Mouse (Mus musculus): ENCODE results near the gene Tigd3. TPM values are rescaled to one million over a fixed set of nuclear protein-coding genes. Genes with fewer than 3 reads are reported as not detected.

Tigd3 gene
- polyA plus RNA-seq (2012; rRNA removed) (4.8 TPM in 2 replicates), polyA plus RNA-seq (2014; fragmentation: Nextera tagmentation; extraction: Ambion mirVana) (1.7 and 2.0 TPM in 2 replicates)

DNA sequence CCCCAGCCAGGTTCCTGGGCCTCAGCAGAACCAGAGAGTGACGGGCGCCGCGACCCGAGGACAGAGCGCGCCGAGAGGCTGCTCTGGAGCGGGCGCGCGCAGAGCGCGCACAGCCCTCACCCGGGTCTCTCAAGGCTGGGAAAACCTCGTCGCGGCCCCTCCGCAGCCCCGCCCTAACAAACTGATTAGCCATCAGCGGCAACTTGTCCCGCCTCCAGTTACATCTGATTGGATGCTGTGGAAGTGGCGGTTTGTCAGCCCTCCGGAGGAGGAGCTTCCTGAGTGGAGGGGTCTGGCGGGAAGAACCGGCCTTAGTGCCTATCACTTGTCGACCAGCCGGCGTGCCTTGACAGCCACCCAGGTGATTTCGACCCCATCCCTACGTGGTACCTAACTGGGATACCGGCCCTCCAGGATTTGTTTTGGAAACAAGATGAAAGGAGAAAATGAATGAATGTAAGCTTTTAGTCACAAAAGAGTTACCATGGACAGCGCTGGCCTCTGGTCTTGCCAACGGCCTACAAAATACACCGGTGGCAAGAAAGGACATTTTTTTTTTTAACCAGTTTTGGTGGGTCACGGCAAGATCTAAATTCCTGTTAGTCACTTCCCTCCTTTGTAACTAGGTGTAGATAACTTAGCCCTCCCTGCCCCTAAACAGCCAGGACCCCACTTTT, at the start of gene Tigd3:
Tigd3 (minus strand) TSS at position 148 of the 677 bp plus-strand sequence.
- 4% methylated on average over 36 of the region's 36 CpGs for WGBS

DNA sequence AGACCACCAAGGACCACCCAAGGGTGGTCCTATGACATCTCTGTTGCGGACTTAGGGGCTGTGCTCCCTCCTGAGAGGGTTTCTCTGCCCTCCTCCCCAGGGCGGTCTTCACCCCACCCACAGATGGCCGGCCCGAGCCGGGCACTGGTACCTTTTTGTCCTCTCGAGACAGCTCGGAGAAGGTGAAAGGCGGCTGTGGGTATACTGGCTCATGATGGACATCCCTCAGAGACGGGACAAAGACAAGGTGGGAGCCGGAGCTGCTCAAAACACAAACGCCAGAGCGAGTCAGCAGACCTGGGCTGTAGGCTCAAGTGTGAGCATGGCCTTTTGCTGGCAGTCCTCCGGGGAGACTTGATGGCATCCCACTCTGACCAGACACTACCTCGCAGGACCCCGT, 49.5 kb upstream of the Tigd3 start:
- Histone ChIP-seq H3K4me2 (replicated peaks; ENCODE audit: low read depth, low read length, severe bottlenecking) (no peak overlapping the region), H3K36me3 (ENCODE audit: control insufficient read depth, insufficient read depth, low read length) (peaks cover 70% of the 10 kb centered on the region), H3K4me3 (replicated peaks; ENCODE audit: low read length) (no peak overlapping the region), H3K27me3 (ENCODE audit: control insufficient read depth, insufficient read depth, low read length) (no peaks in the 10 kb centered on the region), H3K4me1 (ENCODE audit: control insufficient read depth, insufficient read depth, low read length) (no peaks in the 10 kb centered on the region), H3K9me3 (ENCODE audit: control insufficient read depth, low read length) (no peaks in the 10 kb centered on the region), H3K9ac (ENCODE audit: low read depth, low read length, severe bottlenecking) (no peak overlapping the region), H3K27ac (replicated peaks; ENCODE audit: low read depth, low read length) (no peak overlapping the region)
- no peak for ATAC-seq (ENCODE audit: low FRiP score, low read depth)
- no peak for TF ChIP-seq POLR2A (IDR thresholded peaks at IDR 0.05; ENCODE audit: borderline replicate concordance, extremely low read depth, insufficient read depth, insufficient read length)
- no peak for DNase-seq (ENCODE audit: low spot score)
- WGBS, result 94% methylated on average over 15 of the region's 15 CpGs

More for the DNA sequence above, at the start of gene Tigd3:
- no peaks in the 10 kb centered on the region for H3K27me3 ChIP-seq (ENCODE audit: control insufficient read depth, insufficient read depth, low read length)
- H3K27ac ChIP-seq (replicated peaks; ENCODE audit: low read depth, low read length), result no peak within 1 kb of the TSS; the same call in 1 of the 2 replicates
- H3K36me3 ChIP-seq (ENCODE audit: control insufficient read depth, insufficient read depth, low read length), result peaks cover 22% of the 10 kb centered on the region
- peaks cover 7% of the 10 kb centered on the region; the same call in 1 of the 2 replicates for H3K4me1 ChIP-seq (ENCODE audit: control insufficient read depth, insufficient read depth, low read length)
- H3K9me3 ChIP-seq (ENCODE audit: control insufficient read depth, low read length), result no peaks in the 10 kb centered on the region
- H3K4me2 ChIP-seq (replicated peaks; ENCODE audit: low read depth, low read length, severe bottlenecking), result peak within 1 kb of the TSS; percentile 83
- peak; percentile 98 for DNase-seq (ENCODE audit: low spot score)
- H3K4me3 ChIP-seq (replicated peaks; ENCODE audit: low read length), result peak within 1 kb of the TSS; percentile 58
- TF ChIP-seq POLR2A (IDR thresholded peaks at IDR 0.05; ENCODE audit: borderline replicate concordance, extremely low read depth, insufficient read depth, insufficient read length), result peak; percentile 83; the same call in 1 of the 2 replicates
- ATAC-seq (ENCODE audit: low FRiP score, low read depth), result peak; percentile 97
- H3K9ac ChIP-seq (ENCODE audit: low read depth, low read length, severe bottlenecking), result peak within 1 kb of the TSS; percentile 72

DNA sequence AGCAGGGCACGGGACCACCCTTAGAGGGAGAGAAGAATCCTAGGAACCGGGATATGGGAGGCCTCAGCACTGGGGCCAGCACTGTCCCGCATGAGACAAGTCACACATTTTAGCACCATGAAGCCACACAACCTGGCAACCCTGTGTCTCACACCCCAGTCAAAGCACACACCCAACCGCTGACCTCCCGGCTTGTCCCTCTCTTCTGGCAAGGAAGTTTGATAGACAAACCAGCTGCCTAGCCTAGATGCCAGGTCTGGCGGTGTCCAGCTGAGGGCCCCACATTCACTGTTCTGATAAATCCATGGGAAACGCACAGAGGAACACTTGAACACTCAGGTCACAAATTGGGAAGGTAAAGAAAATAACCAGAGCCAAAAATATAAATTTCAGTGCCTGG, 48.6 kb upstream of the Tigd3 start:
- 85% methylated on average over 7 of the region's 7 CpGs for WGBS
- TF ChIP-seq POLR2A (IDR thresholded peaks at IDR 0.05; ENCODE audit: borderline replicate concordance, extremely low read depth, insufficient read depth, insufficient read length), result no peak
- Histone ChIP-seq H3K36me3 (ENCODE audit: control insufficient read depth, insufficient read depth, low read length) (peaks cover 62% of the 10 kb centered on the region), H3K4me1 (ENCODE audit: control insufficient read depth, insufficient read depth, low read length) (no peaks in the 10 kb centered on the region), H3K4me3 (replicated peaks; ENCODE audit: low read length) (no peak overlapping the region), H3K9ac (ENCODE audit: low read depth, low read length, severe bottlenecking) (no peak overlapping the region), H3K4me2 (replicated peaks; ENCODE audit: low read depth, low read length, severe bottlenecking) (no peak overlapping the region), H3K9me3 (ENCODE audit: control insufficient read depth, low read length) (no peaks in the 10 kb centered on the region), H3K27ac (replicated peaks; ENCODE audit: low read depth, low read length) (no peak overlapping the region), H3K27me3 (ENCODE audit: control insufficient read depth, insufficient read depth, low read length) (no peaks in the 10 kb centered on the region)
- no peak for DNase-seq (ENCODE audit: low spot score)
- no peak for ATAC-seq (ENCODE audit: low FRiP score, low read depth)

DNA sequence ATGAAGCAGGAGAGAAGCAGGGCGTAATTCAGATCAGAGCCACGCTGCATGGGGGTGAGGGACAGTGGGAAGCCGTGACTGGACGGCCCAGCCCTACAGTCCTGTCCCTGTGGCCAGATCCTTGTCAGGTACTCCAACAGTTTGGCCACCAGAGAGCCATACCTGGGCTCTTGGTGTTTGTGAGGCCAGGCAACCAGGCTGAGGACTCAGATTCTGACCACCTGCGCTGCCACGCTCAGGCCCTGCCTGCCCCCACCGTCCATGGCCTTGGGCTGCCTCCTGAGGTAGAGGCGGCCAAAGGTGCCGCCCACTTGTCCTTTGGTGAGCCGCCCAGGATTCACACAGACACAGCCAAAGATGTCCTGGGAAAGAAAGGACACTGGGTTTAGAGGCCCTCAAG, 46.7 kb upstream of the Tigd3 start:
- Histone ChIP-seq H3K4me3 (replicated peaks; ENCODE audit: low read length) (no peak overlapping the region), H3K4me2 (replicated peaks; ENCODE audit: low read depth, low read length, severe bottlenecking) (no peak overlapping the region), H3K27me3 (ENCODE audit: control insufficient read depth, insufficient read depth, low read length) (no peaks in the 10 kb centered on the region), H3K9ac (ENCODE audit: low read depth, low read length, severe bottlenecking) (no peak overlapping the region), H3K36me3 (ENCODE audit: control insufficient read depth, insufficient read depth, low read length) (peaks cover 47% of the 10 kb centered on the region), H3K27ac (replicated peaks; ENCODE audit: low read depth, low read length) (peak overlapping the region; percentile 56; the same call in 1 of the 2 replicates), H3K4me1 (ENCODE audit: control insufficient read depth, insufficient read depth, low read length) (0 out of 2 replicates have a peak, but pooled peaks cover 2% of the 10 kb centered on the region), H3K9me3 (ENCODE audit: control insufficient read depth, low read length) (no peaks in the 10 kb centered on the region)
- WGBS, result 85% methylated on average over 10 of the region's 10 CpGs
- no peak for ATAC-seq (ENCODE audit: low FRiP score, low read depth)
- DNase-seq (ENCODE audit: low spot score), result no peak
- no peak for TF ChIP-seq POLR2A (IDR thresholded peaks at IDR 0.05; ENCODE audit: borderline replicate concordance, extremely low read depth, insufficient read depth, insufficient read length)

DNA sequence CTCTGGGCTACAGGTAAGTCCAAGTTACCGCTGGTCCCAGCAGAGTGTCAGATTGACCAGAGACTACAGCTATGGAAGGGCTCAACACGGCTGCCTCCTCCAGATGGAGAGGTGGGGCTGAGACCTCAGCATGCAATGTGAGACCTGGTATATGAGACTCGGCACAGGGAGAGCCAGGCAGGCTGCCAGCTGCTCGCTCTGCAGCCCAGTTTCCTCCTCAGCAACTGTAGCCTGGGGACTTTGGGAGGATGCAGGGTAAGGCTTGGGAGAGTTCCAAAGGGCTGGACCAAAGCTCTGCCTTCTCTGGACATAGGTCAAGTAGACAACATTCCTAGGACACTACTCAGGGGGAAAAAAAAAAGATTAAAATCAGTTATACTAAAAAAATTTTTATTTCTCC, 46.2 kb upstream of the Tigd3 start:
- H3K4me1 ChIP-seq (ENCODE audit: control insufficient read depth, insufficient read depth, low read length), result peaks cover 6% of the 10 kb centered on the region; the same call in 1 of the 2 replicates
- H3K9ac ChIP-seq (ENCODE audit: low read depth, low read length, severe bottlenecking), result no peak overlapping the region

More for the DNA sequence above, 46.2 kb upstream of the Tigd3 start:
- H3K9me3 ChIP-seq (ENCODE audit: control insufficient read depth, low read length), result no peaks in the 10 kb centered on the region
- DNase-seq (ENCODE audit: low spot score), result peak; percentile 86
- H3K36me3 ChIP-seq (ENCODE audit: control insufficient read depth, insufficient read depth, low read length), result peaks cover 44% of the 10 kb centered on the region
- no peak overlapping the region for H3K4me2 ChIP-seq (replicated peaks; ENCODE audit: low read depth, low read length, severe bottlenecking)
- no peak overlapping the region for H3K4me3 ChIP-seq (replicated peaks; ENCODE audit: low read length)
- H3K27me3 ChIP-seq (ENCODE audit: control insufficient read depth, insufficient read depth, low read length), result no peaks in the 10 kb centered on the region
- peak overlapping the region; percentile 56 for H3K27ac ChIP-seq (replicated peaks; ENCODE audit: low read depth, low read length)
- TF ChIP-seq POLR2A (IDR thresholded peaks at IDR 0.05; ENCODE audit: borderline replicate concordance, extremely low read depth, insufficient read depth, insufficient read length), result no peak
- ATAC-seq (ENCODE audit: low FRiP score, low read depth), result peak; percentile 76
- 51% methylated on average over 4 of the region's 4 CpGs for WGBS

Measured in limb, embryonic 14.5 days (tissue).